Mouse (Mus musculus): ENCODE measurements around the gene B3galt1. TPM values are rescaled to one million over a fixed set of nuclear protein-coding genes. Genes with fewer than 3 reads are reported as not detected.
A peak's percentile ranks its signal among the peaks of the same experiment; 100 is the strongest.

The B3galt1 gene
- polyA plus RNA-seq, 1 experiment from 2014 or later, result 1.4 TPM

- Histone ChIP-seq H3K36me3 (ENCODE audit: control insufficient read depth, insufficient read depth, low read length) (no peaks in the 10 kb centered on the region), H3K9me3 (ENCODE audit: control insufficient read depth, low read length) (no peaks in the 10 kb centered on the region), H3K4me1 (ENCODE audit: control insufficient read depth, insufficient read depth, low read length) (no peaks in the 10 kb centered on the region), H3K9ac (ENCODE audit: low read depth, low read length) (no peak overlapping the region), H3K4me3 (ENCODE audit: low read length) (no peak overlapping the region), H3K4me2 (ENCODE audit: low read depth, low read length) (no peak overlapping the region), H3K27ac (ENCODE audit: low read length) (no peak overlapping the region), H3K27me3 (replicated peaks; ENCODE audit: control insufficient read depth, insufficient read depth, low read length) (no peaks in the 10 kb centered on the region)
- no peak for ATAC-seq
- WGBS, result 87% methylated on average over 2 of the region's 2 CpGs
Measured at GRCm38 (mm10) chr2:67671721-67672120, 106.0 kb downstream of the B3galt1 start.

GRCm38 (mm10) chr2:67677697-67678096 is 112.0 kb downstream of the B3galt1 start:
- ATAC-seq, result no peak
- Histone ChIP-seq H3K4me1 (ENCODE audit: control insufficient read depth, insufficient read depth, low read length) (no peaks in the 10 kb centered on the region), H3K36me3 (ENCODE audit: control insufficient read depth, insufficient read depth, low read length) (no peaks in the 10 kb centered on the region), H3K27ac (ENCODE audit: low read length) (no peak overlapping the region), H3K4me2 (ENCODE audit: low read depth, low read length) (no peak overlapping the region), H3K4me3 (ENCODE audit: low read length) (no peak overlapping the region), H3K27me3 (replicated peaks; ENCODE audit: control insufficient read depth, insufficient read depth, low read length) (no peaks in the 10 kb centered on the region), H3K9ac (ENCODE audit: low read depth, low read length) (no peak overlapping the region), H3K9me3 (ENCODE audit: control insufficient read depth, low read length) (no peaks in the 10 kb centered on the region)
- 67% methylated on average over 4 of the region's 4 CpGs for WGBS

GRCm38 (mm10) chr2:67724249-67724648 is 158.6 kb downstream of the B3galt1 start:
- ATAC-seq, result no peak
- no peaks in the 10 kb centered on the region for H3K4me1 ChIP-seq (ENCODE audit: control insufficient read depth, insufficient read depth, low read length)
- 83% methylated on average over 5 of the region's 5 CpGs for WGBS

GRCm38 (mm10) chr2:67730771-67731170 is 165.1 kb downstream of the B3galt1 start:
- Histone ChIP-seq H3K27ac (ENCODE audit: low read length) (no peak overlapping the region), H3K4me3 (ENCODE audit: low read length) (no peak overlapping the region), H3K27me3 (replicated peaks; ENCODE audit: control insufficient read depth, insufficient read depth, low read length) (no peaks in the 10 kb centered on the region), H3K4me1 (ENCODE audit: control insufficient read depth, insufficient read depth, low read length) (no peaks in the 10 kb centered on the region), H3K36me3 (ENCODE audit: control insufficient read depth, insufficient read depth, low read length) (no peaks in the 10 kb centered on the region), H3K9me3 (ENCODE audit: control insufficient read depth, low read length) (no peaks in the 10 kb centered on the region), H3K4me2 (ENCODE audit: low read depth, low read length) (no peak overlapping the region), H3K9ac (ENCODE audit: low read depth, low read length) (no peak overlapping the region)
- ATAC-seq, result no peak
- WGBS, result 68% methylated on average over 2 of the region's 2 CpGs

More at GRCm38 (mm10) chr2:67724249-67724648, 158.6 kb downstream of the B3galt1 start:
- no peak overlapping the region for H3K4me3 ChIP-seq (ENCODE audit: low read length)
- H3K27ac ChIP-seq (ENCODE audit: low read length), result no peak overlapping the region
- H3K27me3 ChIP-seq (replicated peaks; ENCODE audit: control insufficient read depth, insufficient read depth, low read length), result no peaks in the 10 kb centered on the region
- no peaks in the 10 kb centered on the region for H3K9me3 ChIP-seq (ENCODE audit: control insufficient read depth, low read length)
- H3K9ac ChIP-seq (ENCODE audit: low read depth, low read length), result no peak overlapping the region
- no peaks in the 10 kb centered on the region for H3K36me3 ChIP-seq (ENCODE audit: control insufficient read depth, insufficient read depth, low read length)
- H3K4me2 ChIP-seq (ENCODE audit: low read depth, low read length), result no peak overlapping the region

DNA sequence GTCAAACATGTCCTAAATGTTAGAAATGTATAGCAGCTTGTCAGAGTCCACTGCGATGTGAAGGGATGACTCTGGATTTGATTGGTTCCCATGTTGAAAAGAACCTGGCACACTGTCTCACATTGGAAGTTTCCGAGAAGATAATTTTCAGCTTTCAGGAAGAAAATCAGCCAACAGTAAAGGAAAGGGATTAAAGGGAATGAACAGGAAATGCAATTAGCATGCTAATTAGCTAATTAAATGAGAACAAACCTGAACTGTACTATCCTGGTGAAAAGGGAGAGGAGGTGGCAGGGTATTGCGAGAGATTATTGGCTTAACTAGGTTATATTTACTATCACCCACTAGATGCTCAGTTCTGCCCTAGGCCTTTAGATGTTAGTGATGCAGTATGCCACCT is 185.9 kb downstream of the B3galt1 start:
- Histone ChIP-seq H3K9me3 (ENCODE audit: control insufficient read depth, low read length) (no peaks in the 10 kb centered on the region), H3K4me1 (ENCODE audit: control insufficient read depth, insufficient read depth, low read length) (no peaks in the 10 kb centered on the region), H3K27me3 (replicated peaks; ENCODE audit: control insufficient read depth, insufficient read depth, low read length) (no peaks in the 10 kb centered on the region), H3K27ac (ENCODE audit: low read length) (no peak overlapping the region), H3K4me3 (ENCODE audit: low read length) (no peak overlapping the region), H3K4me2 (ENCODE audit: low read depth, low read length) (no peak overlapping the region), H3K36me3 (ENCODE audit: control insufficient read depth, insufficient read depth, low read length) (no peaks in the 10 kb centered on the region), H3K9ac (ENCODE audit: low read depth, low read length) (no peak overlapping the region)
- 90% methylated on average over 3 of the region's 3 CpGs for WGBS
- no peak for ATAC-seq

- WGBS, result 75% methylated on average over 6 of the region's 6 CpGs
- no peak overlapping the region for H3K27ac ChIP-seq (ENCODE audit: low read length)
Measured at GRCm38 (mm10) chr2:67756507-67756906, 190.8 kb downstream of the B3galt1 start.

GRCm38 (mm10) chr2:67787536-67787935 is 221.9 kb downstream of the B3galt1 start:
- Histone ChIP-seq H3K4me2 (ENCODE audit: low read depth, low read length) (no peak overlapping the region), H3K27me3 (replicated peaks; ENCODE audit: control insufficient read depth, insufficient read depth, low read length) (no peaks in the 10 kb centered on the region), H3K9ac (ENCODE audit: low read depth, low read length) (no peak overlapping the region), H3K9me3 (ENCODE audit: control insufficient read depth, low read length) (no peaks in the 10 kb centered on the region), H3K36me3 (ENCODE audit: control insufficient read depth, insufficient read depth, low read length) (no peaks in the 10 kb centered on the region), H3K27ac (ENCODE audit: low read length) (no peak overlapping the region), H3K4me3 (ENCODE audit: low read length) (no peak overlapping the region), H3K4me1 (ENCODE audit: control insufficient read depth, insufficient read depth, low read length) (no peaks in the 10 kb centered on the region)
- no peak for ATAC-seq
- WGBS, result 68% methylated on average over 3 of the region's 3 CpGs

More at GRCm38 (mm10) chr2:67756507-67756906, 190.8 kb downstream of the B3galt1 start:
- Histone ChIP-seq H3K9ac (ENCODE audit: low read depth, low read length) (no peak overlapping the region), H3K36me3 (ENCODE audit: control insufficient read depth, insufficient read depth, low read length) (no peaks in the 10 kb centered on the region), H3K9me3 (ENCODE audit: control insufficient read depth, low read length) (no peaks in the 10 kb centered on the region), H3K4me1 (ENCODE audit: control insufficient read depth, insufficient read depth, low read length) (no peaks in the 10 kb centered on the region), H3K27me3 (replicated peaks; ENCODE audit: control insufficient read depth, insufficient read depth, low read length) (no peaks in the 10 kb centered on the region), H3K4me3 (ENCODE audit: low read length) (no peak overlapping the region), H3K4me2 (ENCODE audit: low read depth, low read length) (no peak overlapping the region)
- ATAC-seq, result no peak

GRCm38 (mm10) chr2:67797561-67797960 is 231.9 kb downstream of the B3galt1 start:
- Histone ChIP-seq H3K9me3 (ENCODE audit: control insufficient read depth, low read length) (no peaks in the 10 kb centered on the region), H3K4me3 (ENCODE audit: low read length) (no peak overlapping the region), H3K27ac (ENCODE audit: low read length) (no peak overlapping the region), H3K36me3 (ENCODE audit: control insufficient read depth, insufficient read depth, low read length) (no peaks in the 10 kb centered on the region), H3K9ac (ENCODE audit: low read depth, low read length) (no peak overlapping the region), H3K4me1 (ENCODE audit: control insufficient read depth, insufficient read depth, low read length) (no peaks in the 10 kb centered on the region), H3K4me2 (ENCODE audit: low read depth, low read length) (no peak overlapping the region), H3K27me3 (replicated peaks; ENCODE audit: control insufficient read depth, insufficient read depth, low read length) (no peaks in the 10 kb centered on the region)
- no peak for ATAC-seq
- 77% methylated on average over 4 of the region's 4 CpGs for WGBS

DNA sequence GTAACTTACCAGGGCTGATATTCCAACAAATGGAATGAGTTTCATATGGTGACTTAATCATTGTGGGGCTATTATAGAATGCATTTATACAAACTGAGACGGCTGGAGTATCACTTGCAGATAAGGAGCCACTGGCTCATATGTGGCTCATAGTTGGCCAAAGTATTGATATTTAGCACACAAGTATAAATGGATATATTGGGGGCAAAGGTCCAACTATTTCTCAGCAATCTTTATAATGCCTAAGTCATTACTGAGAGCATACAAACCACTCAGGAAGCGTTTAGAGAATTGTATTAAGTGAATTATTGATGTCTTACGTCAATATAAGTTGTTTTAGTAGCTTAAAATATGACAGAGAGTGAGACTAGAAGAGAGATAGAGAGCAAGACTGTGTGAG is 234.3 kb downstream of the B3galt1 start:
- H3K4me1 ChIP-seq (ENCODE audit: control insufficient read depth, insufficient read depth, low read length), result no peaks in the 10 kb centered on the region
- no peaks in the 10 kb centered on the region for H3K27me3 ChIP-seq (replicated peaks; ENCODE audit: control insufficient read depth, insufficient read depth, low read length)
- H3K36me3 ChIP-seq (ENCODE audit: control insufficient read depth, insufficient read depth, low read length), result no peaks in the 10 kb centered on the region
- no peak overlapping the region for H3K4me2 ChIP-seq (ENCODE audit: low read depth, low read length)
- WGBS, result 59% methylated on average over 3 of the region's 3 CpGs
- no peaks in the 10 kb centered on the region for H3K9me3 ChIP-seq (ENCODE audit: control insufficient read depth, low read length)
- no peak overlapping the region for H3K4me3 ChIP-seq (ENCODE audit: low read length)
- H3K27ac ChIP-seq (ENCODE audit: low read length), result no peak overlapping the region
- peak; percentile 81 for ATAC-seq
- no peak overlapping the region for H3K9ac ChIP-seq (ENCODE audit: low read depth, low read length)

- Histone ChIP-seq H3K27me3 (replicated peaks; ENCODE audit: control insufficient read depth, insufficient read depth, low read length) (no peaks in the 10 kb centered on the region), H3K9ac (ENCODE audit: low read depth, low read length) (no peak overlapping the region), H3K4me1 (ENCODE audit: control insufficient read depth, insufficient read depth, low read length) (no peaks in the 10 kb centered on the region), H3K9me3 (ENCODE audit: control insufficient read depth, low read length) (no peaks in the 10 kb centered on the region), H3K27ac (ENCODE audit: low read length) (no peak overlapping the region), H3K36me3 (ENCODE audit: control insufficient read depth, insufficient read depth, low read length) (no peaks in the 10 kb centered on the region), H3K4me3 (ENCODE audit: low read length) (no peak overlapping the region), H3K4me2 (ENCODE audit: low read depth, low read length) (no peak overlapping the region)
- WGBS, result 51% methylated on average over 2 of the region's 2 CpGs
- ATAC-seq, result no peak
Measured at GRCm38 (mm10) chr2:67816149-67816548, 250.5 kb downstream of the B3galt1 start.

Measured in intestine, embryonic 16.5 days (tissue).